Mouse (Mus musculus) small intestine, adult 2 months (tissue): ENCODE results near the gene Inca1.

Experiments used
- CTCF ChIP-seq: fragments of 200-500 bp; IDR thresholded peaks from 2 replicates; pipeline ENCODE4 v1.5.1; 2012; ENCODE audit warnings: low read depth, mild to moderate bottlenecking, control low read depth, inconsistent platforms, low read length, moderate library complexity, mixed read lengths; ENCODE audit not compliant: insufficient replicate concordance, insufficient read length; ENCODE audit errors: extremely low read depth
- POLR2A ChIP-seq: fragments of 200-500 bp; IDR thresholded peaks from 2 replicates; pipeline ENCODE4 v1.6.1; 2012; ENCODE audit warnings: low read depth, mild to moderate bottlenecking, control low read depth, inconsistent platforms, low read length, moderate library complexity

DNA sequence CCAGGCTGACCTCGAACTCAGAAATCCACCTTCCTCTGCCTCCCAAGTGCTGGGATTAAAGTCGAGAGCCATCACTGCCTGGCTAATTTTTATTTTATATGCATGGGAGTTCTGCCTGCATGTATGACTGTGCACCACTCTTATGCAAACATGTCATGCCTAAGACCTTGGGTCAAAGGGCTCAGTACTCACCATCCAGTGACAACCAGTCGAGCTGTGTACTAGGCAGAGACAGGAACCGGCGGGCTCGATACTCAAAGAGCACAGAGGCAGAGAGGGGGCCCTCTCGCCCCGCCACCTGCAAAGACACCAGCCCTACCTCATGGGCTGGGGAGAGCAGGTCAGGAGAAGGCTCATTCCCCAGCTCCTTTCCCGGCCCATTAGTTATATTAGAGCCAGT is 21.9 kb downstream of the Inca1 start:
- no peak for TF ChIP-seq CTCF
- no peak for TF ChIP-seq POLR2A
